Mouse (Mus musculus) neural tube, embryonic 11.5 days (tissue): ENCODE measurements around the gene Sfxn1. TPM values are rescaled to one million over a fixed set of nuclear protein-coding genes. Genes with fewer than 3 reads are reported as not detected.

Experiments
- ATAC-seq: fragments of 200-750 bp; cut with Nextera tagmentation; 2 replicates; pipeline ENCODE4 v1.8.0; 2017; ENCODE audit warnings: moderate number of reproducible peaks, mild to moderate bottlenecking, moderate TSS enrichment, moderate library complexity; ENCODE audit not compliant: insufficient read depth, low FRiP score, low TSS enrichment
- DNase-seq: peaks from one replicate; pipeline ENCODE4 v3.0.0-alpha.2; 2015; ENCODE audit warnings: low spot score
- H3K27ac ChIP-seq: fragments of 300-500 bp; sonication (generic); 2 replicates; pipeline ENCODE4 v1.5.1; 2014; ENCODE audit warnings: low read depth, mild to moderate bottlenecking, low read length
- H3K27me3 ChIP-seq: fragments of 300-500 bp; sonication (generic); 2 replicates; pipeline ENCODE4 v1.6.1; 2014; ENCODE audit warnings: mild to moderate bottlenecking, low read length, mixed read lengths; ENCODE audit not compliant: control insufficient read depth, insufficient read depth
- H3K36me3 ChIP-seq: fragments of 300-500 bp; sonication (generic); 2 replicates; pipeline ENCODE4 v1.6.1; 2014; ENCODE audit warnings: mild to moderate bottlenecking, low read length, moderate library complexity, mixed read lengths; ENCODE audit not compliant: control insufficient read depth, insufficient read depth
- H3K4me1 ChIP-seq: fragments of 300-500 bp; sonication (generic); 2 replicates; pipeline ENCODE4 v1.6.1; 2014; ENCODE audit warnings: low read length, mixed read lengths; ENCODE audit not compliant: control insufficient read depth, insufficient read depth
- H3K4me2 ChIP-seq: fragments of 300-500 bp; sonication (generic); 2 replicates; pipeline ENCODE4 v1.6.1; 2014; ENCODE audit warnings: low read depth, mild to moderate bottlenecking, moderate library complexity
- H3K4me3 ChIP-seq: fragments of 300-500 bp; sonication (generic); 2 replicates; pipeline ENCODE4 v1.5.1; 2014; ENCODE audit warnings: low read depth, low read length
- H3K9ac ChIP-seq: fragments of 300-500 bp; sonication (generic); 2 replicates; pipeline ENCODE4 v1.6.1; 2014; ENCODE audit warnings: mild to moderate bottlenecking, low read length
- H3K9me3 ChIP-seq: fragments of 300-500 bp; sonication (generic); 2 replicates; pipeline ENCODE4 v1.6.1; 2016; ENCODE audit warnings: low read length; ENCODE audit not compliant: control insufficient read depth
- WGBS: fragments of 180-500 bp; shearing (Covaris S2); extraction: QIAGEN DNeasy Blood & Tissue Kit; methylation state at CpG from one replicate; pipeline ENCODE4 v1.1.7; 2014; 5-methylcytosine and 5-hydroxymethylcytosine counted together
- polyA plus RNA-seq: library from polyadenylated mRNA; unstranded; fragments of >200 nt; fragmentation: Nextera tagmentation; extraction: Ambion mirVana; gene quantifications from 2 replicates; pipeline ENCODE4 v1.2.1, GENCODE M21; 2014

Sfxn1 gene
- polyA plus RNA-seq, 1 experiment from 2014 or later = 83.0 TPM

DNA sequence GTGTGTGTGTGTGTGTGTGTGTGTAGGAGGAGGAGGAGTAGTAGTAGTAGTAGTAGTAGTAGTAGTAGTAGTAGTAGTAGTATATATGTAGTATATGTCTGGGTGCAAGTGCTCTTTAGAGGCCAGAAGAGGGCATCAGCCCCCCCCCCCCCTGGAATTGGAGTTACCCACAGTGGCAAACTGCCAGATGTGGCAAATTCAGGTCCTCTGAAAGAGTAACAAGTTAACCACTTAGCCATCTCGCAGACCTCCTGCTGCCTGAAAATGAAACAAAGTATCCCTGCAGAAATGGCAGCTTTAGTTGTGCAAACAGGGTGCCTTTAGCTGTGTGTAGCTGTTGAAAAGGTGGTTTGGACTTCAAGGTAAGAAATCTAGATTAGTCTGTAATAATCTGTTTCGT, 1.8 kb downstream of the Sfxn1 start:
- no peak overlapping the region for H3K4me3 ChIP-seq
- peaks cover 4% of the 10 kb centered on the region; the same call in 1 of the 2 replicates for H3K4me1 ChIP-seq
- H3K9me3 ChIP-seq = no peaks in the 10 kb centered on the region
- H3K27me3 ChIP-seq = no peaks in the 10 kb centered on the region
- no peak overlapping the region for H3K4me2 ChIP-seq
- DNase-seq (no peak), ATAC-seq (no peak)
- H3K36me3 ChIP-seq = no peaks in the 10 kb centered on the region
- no peak overlapping the region for H3K9ac ChIP-seq
- WGBS = 86% methylated on average over 2 of the region's 2 CpGs
- H3K27ac ChIP-seq = no peak overlapping the region

- Histone ChIP-seq H3K27me3 (no peaks in the 10 kb centered on the region), H3K27ac (no peak overlapping the region), H3K4me2 (no peak overlapping the region), H3K4me3 (no peak overlapping the region), H3K36me3 (no peaks in the 10 kb centered on the region), H3K9me3 (no peaks in the 10 kb centered on the region), H3K4me1 (peaks cover 4% of the 10 kb centered on the region; the same call in 1 of the 2 replicates), H3K9ac (no peak overlapping the region)
- no peak for ATAC-seq
- DNase-seq = no peak
- 87% methylated on average over 2 of the region's 2 CpGs for WGBS
These were observed 3.7 kb downstream of the Sfxn1 start for GRCm38 (mm10) chr13:54075416-54075815.

DNA sequence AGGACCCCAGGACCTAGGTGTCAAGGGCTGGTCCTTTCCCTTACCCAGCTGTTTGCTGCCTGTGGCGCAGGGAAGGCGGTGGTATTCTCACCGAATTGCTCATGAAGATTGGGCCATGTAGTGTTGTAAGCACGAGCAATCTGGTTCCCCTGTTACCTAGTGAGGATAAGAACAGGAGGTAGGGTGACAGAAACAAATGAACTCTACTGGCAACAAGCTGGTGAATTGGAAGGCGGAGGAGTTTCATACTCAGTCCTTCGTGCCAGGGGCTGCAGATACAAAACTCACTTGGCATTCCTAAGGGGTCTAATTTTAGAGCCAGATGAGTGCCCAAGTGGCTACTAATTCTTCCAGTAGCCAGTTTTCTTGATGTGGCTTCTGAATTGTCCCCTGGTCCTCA, 4.4 kb downstream of the Sfxn1 start:
- H3K9ac ChIP-seq = no peak overlapping the region
- no peak for ATAC-seq
- peaks cover 4% of the 10 kb centered on the region; the same call in 1 of the 2 replicates for H3K4me1 ChIP-seq
- H3K27me3 ChIP-seq = no peaks in the 10 kb centered on the region
- 87% methylated on average over 6 of the region's 6 CpGs for WGBS
- H3K4me3 ChIP-seq = no peak overlapping the region
- no peaks in the 10 kb centered on the region for H3K36me3 ChIP-seq
- DNase-seq = no peak
- no peak overlapping the region for H3K4me2 ChIP-seq
- no peak overlapping the region for H3K27ac ChIP-seq
- no peaks in the 10 kb centered on the region for H3K9me3 ChIP-seq

DNA sequence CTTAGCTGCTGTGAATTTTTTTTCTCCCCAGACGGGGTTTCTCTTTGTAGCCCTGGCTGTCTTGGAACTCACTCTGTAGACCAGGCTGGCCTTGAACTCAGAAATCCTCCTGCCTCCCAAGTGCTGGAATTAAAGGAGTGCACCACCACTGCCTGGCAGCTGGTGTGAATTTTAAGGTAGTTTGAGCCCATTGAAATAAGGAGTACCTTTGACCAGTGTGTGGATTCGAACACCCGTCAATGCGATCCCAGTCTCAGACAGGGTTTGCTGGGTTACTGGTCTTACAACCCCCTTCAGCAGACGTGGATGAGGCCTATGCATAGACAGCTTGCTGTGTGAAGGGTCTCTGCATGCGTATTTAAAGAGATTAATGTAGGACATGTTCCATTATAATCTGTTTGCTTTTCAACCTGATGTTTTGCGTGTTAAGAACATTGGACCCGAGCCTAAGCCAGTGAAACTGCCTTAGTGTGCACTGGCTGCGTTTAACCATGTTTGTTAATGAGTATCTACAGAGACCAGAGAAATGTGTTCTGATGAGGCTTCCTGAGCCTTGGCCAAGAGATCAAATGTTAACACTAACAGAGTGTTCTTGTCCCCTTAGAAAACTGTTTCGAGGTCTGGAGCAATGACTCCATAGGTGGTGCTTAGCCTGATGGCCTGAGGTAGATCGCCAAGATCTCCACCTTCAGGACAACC, 5.2 kb downstream of the Sfxn1 start:
- Histone ChIP-seq H3K36me3 (no peaks in the 10 kb centered on the region), H3K4me1 (peaks cover 4% of the 10 kb centered on the region; the same call in 1 of the 2 replicates), H3K27me3 (no peaks in the 10 kb centered on the region), H3K27ac (no peak overlapping the region), H3K9ac (no peak overlapping the region), H3K4me3 (no peak overlapping the region), H3K4me2 (no peak overlapping the region), H3K9me3 (no peaks in the 10 kb centered on the region)
- 91% methylated on average over 11 of the region's 11 CpGs for WGBS
- no peak for ATAC-seq
- DNase-seq = no peak

DNA sequence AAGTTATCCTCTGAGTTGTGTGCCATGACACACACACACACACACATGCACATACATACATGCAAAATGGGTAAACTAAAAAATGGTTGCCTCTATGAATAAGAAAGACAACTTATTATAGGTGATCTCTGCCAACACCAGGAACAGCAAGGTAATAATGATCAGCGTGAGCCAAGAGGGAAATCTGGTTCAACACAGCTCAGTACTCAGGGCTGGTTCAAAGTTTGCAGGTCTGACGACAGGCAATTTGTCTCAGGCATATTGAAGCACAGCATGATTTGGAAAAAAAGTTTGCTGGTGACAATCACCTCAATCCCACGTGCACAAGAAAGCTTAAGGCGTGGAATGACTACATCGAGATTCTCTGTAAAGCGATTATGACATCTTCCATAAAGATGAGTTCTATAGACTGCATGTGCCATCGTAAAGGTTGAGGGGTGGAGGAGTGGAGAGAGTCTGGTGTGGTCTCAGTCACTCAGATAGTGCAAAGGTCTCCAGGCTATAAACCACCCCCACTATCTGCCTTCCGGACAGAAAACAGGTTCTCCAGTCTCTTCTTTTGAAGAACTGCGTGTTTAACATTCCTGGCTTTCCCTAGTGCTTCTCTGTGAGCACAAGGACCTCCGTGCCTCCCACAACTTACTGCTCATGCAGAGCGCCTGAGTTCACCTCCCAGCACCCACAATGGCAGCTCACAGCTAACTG, 6.0 kb downstream of the Sfxn1 start:
- Histone ChIP-seq H3K9ac (no peak overlapping the region), H3K4me2 (no peak overlapping the region), H3K27ac (no peak overlapping the region), H3K4me1 (peaks cover 4% of the 10 kb centered on the region; the same call in 1 of the 2 replicates), H3K4me3 (no peak overlapping the region), H3K27me3 (no peaks in the 10 kb centered on the region), H3K36me3 (no peaks in the 10 kb centered on the region), H3K9me3 (no peaks in the 10 kb centered on the region)
- DNase-seq (no peak), ATAC-seq (no peak)
- WGBS = 85% methylated on average over 11 of the region's 11 CpGs

DNA sequence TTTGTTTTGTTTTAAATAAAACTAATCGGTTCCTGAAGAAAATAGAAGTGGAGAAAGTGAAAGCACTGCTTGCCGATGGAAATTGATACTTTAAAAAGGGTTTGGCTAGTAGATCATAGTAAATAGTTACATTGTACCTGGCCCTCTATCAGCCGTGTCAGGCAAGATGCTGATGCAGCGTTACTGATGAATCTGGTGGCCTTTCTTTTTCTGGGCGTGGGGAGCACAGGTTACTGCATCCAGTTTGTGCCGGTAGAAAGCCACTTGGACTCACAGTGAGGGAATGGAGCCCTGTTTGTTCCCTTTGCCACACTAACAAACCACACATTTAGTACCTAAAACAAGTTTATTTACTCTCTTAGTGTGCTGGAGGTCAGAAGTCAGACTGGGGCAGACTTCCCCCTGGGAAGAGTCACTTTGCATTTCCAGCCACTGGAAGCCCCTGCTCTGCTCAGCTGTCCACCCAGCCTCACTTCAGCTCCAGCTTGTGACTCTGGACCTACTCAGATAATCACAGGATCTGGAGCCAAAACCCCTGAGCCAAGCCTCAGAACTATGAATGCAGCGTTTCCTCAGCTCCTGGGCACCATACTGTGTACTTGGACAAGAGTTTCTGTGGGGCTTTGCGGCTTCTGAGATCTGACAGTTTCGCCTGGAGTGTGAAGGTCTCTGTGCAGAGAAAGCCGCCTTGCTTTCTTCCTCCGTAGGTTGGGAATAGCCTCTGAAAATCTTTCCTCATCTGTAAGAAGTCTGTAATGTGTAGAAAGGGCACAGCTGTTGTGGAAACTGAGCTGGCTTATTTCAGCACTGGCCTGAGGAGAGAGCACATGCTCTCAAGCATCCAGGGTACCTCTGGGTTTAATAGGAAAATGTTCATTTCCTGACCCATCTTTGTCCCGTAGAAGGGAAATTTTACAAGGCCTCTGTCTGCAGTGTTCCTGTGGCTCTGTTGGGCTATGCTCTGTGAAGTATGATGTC, 8.4 kb downstream of the Sfxn1 start:
- Histone ChIP-seq H3K4me2 (no peak overlapping the region), H3K9ac (no peak overlapping the region), H3K4me3 (no peak overlapping the region), H3K27me3 (no peaks in the 10 kb centered on the region), H3K4me1 (no peaks in the 10 kb centered on the region), H3K9me3 (no peaks in the 10 kb centered on the region), H3K36me3 (no peaks in the 10 kb centered on the region), H3K27ac (no peak overlapping the region)
- no peak for ATAC-seq
- 87% methylated on average over 12 of the region's 12 CpGs for WGBS
- no peak for DNase-seq

- H3K36me3 ChIP-seq = no peaks in the 10 kb centered on the region; the same call in 1 of the 2 replicates
- WGBS = 89% methylated on average over 1 of the region's 1 CpGs
- no peak overlapping the region for H3K4me2 ChIP-seq
- no peak overlapping the region for H3K27ac ChIP-seq
- no peak for DNase-seq
- H3K9ac ChIP-seq = no peak overlapping the region
- H3K4me1 ChIP-seq = no peaks in the 10 kb centered on the region
- no peak overlapping the region for H3K4me3 ChIP-seq
- ATAC-seq = no peak
- H3K27me3 ChIP-seq = no peaks in the 10 kb centered on the region
- no peaks in the 10 kb centered on the region for H3K9me3 ChIP-seq
These were observed 9.1 kb downstream of the Sfxn1 start for GRCm38 (mm10) chr13:54080785-54081184.

- no peak for DNase-seq
- no peaks in the 10 kb centered on the region for H3K4me1 ChIP-seq
- no peak overlapping the region for H3K9ac ChIP-seq
- H3K4me3 ChIP-seq = no peak overlapping the region
- no peak overlapping the region for H3K27ac ChIP-seq
- no peaks in the 10 kb centered on the region for H3K27me3 ChIP-seq
- no peaks in the 10 kb centered on the region for H3K9me3 ChIP-seq
- peaks cover 2% of the 10 kb centered on the region; the same call in 1 of the 2 replicates for H3K36me3 ChIP-seq
- 88% methylated on average over 5 of the region's 5 CpGs for WGBS
- ATAC-seq = no peak
- H3K4me2 ChIP-seq = no peak overlapping the region
These were observed 11.3 kb downstream of the Sfxn1 start for GRCm38 (mm10) chr13:54082946-54083345.
